Mouse (Mus musculus) B cell, adult 62 days (primary cell): Measurements from ENCODE around the gene Sele. TPM values are rescaled to one million over a fixed set of nuclear protein-coding genes. Genes with fewer than 3 reads are reported as not detected.

Experiments
- total RNA-seq: library from RNA; stranded (reverse); gene quantifications from 4 replicates; pipeline ENCODE4 v1.2.4, GENCODE M21; 2023

Sele gene
- total RNA-seq: not detected in 4 replicates

DNA sequence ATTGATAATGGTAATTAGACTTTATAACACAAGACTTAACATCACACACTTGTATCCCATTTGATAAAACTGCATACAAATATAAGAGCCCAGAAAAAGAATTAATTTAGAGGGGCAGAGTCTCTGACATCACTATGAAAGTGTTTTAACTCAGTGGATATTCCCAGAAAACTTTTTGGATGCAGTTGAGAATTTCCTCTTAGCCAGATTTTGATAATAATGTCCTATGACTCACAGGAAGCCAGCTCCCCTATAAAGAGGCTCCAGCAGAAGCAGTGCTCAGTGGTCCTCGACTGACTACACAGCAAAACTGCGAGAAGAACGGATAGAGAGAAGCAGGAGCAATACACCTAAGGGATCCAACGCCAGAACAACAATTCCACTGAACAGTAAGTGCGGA, at the start of gene Sele:
TSS of gene Sele (plus strand) at position 301 of the 400 bp plus-strand sequence.

DNA sequence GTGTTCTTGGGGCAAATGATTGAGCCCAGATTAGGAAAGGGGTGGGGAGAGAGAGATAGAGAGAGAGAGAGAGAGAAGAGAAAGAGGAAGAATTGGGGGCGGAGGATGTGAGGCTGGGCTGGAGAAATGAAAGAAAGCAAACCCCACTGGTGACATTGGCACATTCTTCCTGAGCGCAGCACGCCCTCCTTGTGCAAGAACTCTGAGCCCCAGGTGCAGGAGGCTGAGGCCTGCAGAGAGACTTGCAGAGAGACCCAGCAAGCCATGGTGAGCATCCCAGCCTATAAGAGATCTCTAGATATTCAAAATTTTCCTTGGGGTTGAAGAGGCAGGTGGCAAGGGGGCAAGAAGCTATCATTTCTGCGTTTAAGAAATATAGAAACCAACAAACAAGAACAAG, 13.9 kb downstream of the Sele start, which contains the start of gene Sell:
TSS of gene Sell (plus strand) at position 58 of the 400 bp plus-strand sequence.

Other genes starting within 250 kb of the Sele start
- gene Scyl3, start 119.1 kb upstream of the Sele start, total RNA-seq: 31.3 to 38.1 TPM (median 36.8 TPM) in 4 replicates
- gene BC055324, start 53.4 kb upstream of the Sele start, total RNA-seq: 5.5 to 9.6 TPM (median 7.5 TPM) in 4 replicates
- 5.0 to 6.1 TPM (median 5.5 TPM) in 4 replicates for gene Mettl18, start 53.3 kb upstream of the Sele start, total RNA-seq
- gene Sell, start 13.7 kb downstream of the Sele start, total RNA-seq: 564 to 577 TPM (median 571 TPM) in 4 replicates
- 0.72 to 1.8 TPM (median 1.4 TPM) in 4 replicates for gene Selp, start 67.0 kb downstream of the Sele start, total RNA-seq
- gene F5, start 103.6 kb downstream of the Sele start, total RNA-seq: 0.37 to 0.61 TPM (median 0.46 TPM) in 4 replicates
- gene Slc19a2, start 200.8 kb downstream of the Sele start, total RNA-seq: 5.6 to 10.3 TPM (median 8.2 TPM) in 4 replicates
- gene Ccdc181, start 227.4 kb downstream of the Sele start, total RNA-seq: 6.0 to 8.0 TPM (median 7.2 TPM) in 4 replicates